Mouse (Mus musculus): ENCODE measurements around the gene Trank1.

The Trank1 gene

GRCm38 (mm10) chr9:111425113-111425512, 113.6 kb downstream of the Trank1 start:
- in situ Hi-C loops (cut with MboI, MseI): no loop called here

GRCm38 (mm10) chr9:111425952-111426351, 114.4 kb downstream of the Trank1 start:
- in situ Hi-C loops (cut with MboI, MseI): no loop called here

- in situ Hi-C loops (cut with MboI, MseI): no loop called here
Observed at GRCm38 (mm10) chr9:111427891-111428555, 116.5 kb downstream of the Trank1 start.

GRCm38 (mm10) chr9:111428698-111429362, 117.3 kb downstream of the Trank1 start:
- in situ Hi-C loops (cut with MboI, MseI): no loop called here

GRCm38 (mm10) chr9:111429363-111429750, 117.8 kb downstream of the Trank1 start:
- in situ Hi-C loops (cut with MboI, MseI): no loop called here

- in situ Hi-C loops (cut with MboI, MseI): no loop called here
Observed at GRCm38 (mm10) chr9:111435429-111435828, 123.9 kb downstream of the Trank1 start.

- in situ Hi-C loops (cut with MboI, MseI): no loop called here
Observed at GRCm38 (mm10) chr9:111438904-111439835, 127.6 kb downstream of the Trank1 start, which contains the start of gene Dclk3. Gene Dclk3, plus strand, starts transcription at chr9:111439081.

- in situ Hi-C loops (cut with MboI, MseI): no loop called here
Observed at GRCm38 (mm10) chr9:111439836-111440201, 128.3 kb downstream of the Trank1 start.

- in situ Hi-C loops (cut with MboI, MseI): no loop called here
Observed at GRCm38 (mm10) chr9:111440446-111440845, 128.9 kb downstream of the Trank1 start.

GRCm38 (mm10) chr9:111441151-111441550, 129.6 kb downstream of the Trank1 start:
- in situ Hi-C loops (cut with MboI, MseI): no loop called here
